In genomic region chr2:72751441-72751840, GRCm38 (mm10) we compare ENCODE assay signal across 16 mouse cellular contexts.
DNase-seq lines count a peak whose midpoint lies in the region; ATAC-seq and TF ChIP-seq lines count a peak whose summit lies in the region.
"Had no signal": no experiment of that assay in that cellular context is flagged by ENCODE, and none has a peak within 500 bp of the region (broad histone marks: within the 10 kb centered on the region; RNA-seq: fewer than 3 reads in every experiment).

No protein-coding gene starts in this region.

- no peaks in the 10 kb centered on the region for H3K36me3 ChIP-seq in kidney, adult 2 months (ENCODE audit: control insufficient read depth, insufficient read depth, low read length)
- no peaks in the 10 kb centered on the region for H3K36me3 ChIP-seq in kidney, embryonic 14.5 days (ENCODE audit: control insufficient read depth, insufficient read depth, low read length)
- no peaks in the 10 kb centered on the region for H3K36me3 ChIP-seq in heart, embryonic 16.5 days (ENCODE audit: control insufficient read depth, insufficient read depth)
- H3K36me3 ChIP-seq: hindbrain, embryonic 15.5 days; neural tube, embryonic 12.5 days had no signal

- DNase-seq in gastrocnemius, adult 2 months, result peak; percentile 44
- DNase-seq in gastrocnemius, postnatal 25 days, result no peak
- DNase-seq in kidney, adult 2 months, result peak; percentile 5
- peak; percentile 40 to 46 for DNase-seq in heart, adult 9 months (ENCODE audit: low spot score in 2 of 2)
- no peak for DNase-seq in cerebellum, adult 11-12 months
- DNase-seq in right cerebral cortex, postnatal 10 days (ENCODE audit: low spot score in 2 of 2), result no peak
- DNase-seq: cerebellum, adult 9-11 months; thymus, postnatal 14 days had no signal

- no peaks in the 10 kb centered on the region; the same call in 1 of the 2 replicates for H3K9me3 ChIP-seq in kidney, embryonic 14.5 days (ENCODE audit: control insufficient read depth, low read length)
- peaks cover 5% of the 10 kb centered on the region; the same call in 1 of the 2 replicates for H3K9me3 ChIP-seq in heart, embryonic 16.5 days (replicated peaks; ENCODE audit: control insufficient read depth, low read length)
- H3K9me3 ChIP-seq: hindbrain, embryonic 15.5 days; neural tube, embryonic 12.5 days had no signal

- intact Hi-C loops in gastrocnemius, adult 2 months (cut with DNase I), result no loop called here

- H3K27me3 ChIP-seq in kidney, adult 2 months (replicated peaks; ENCODE audit: control insufficient read depth, insufficient read depth, low read length), result no peaks in the 10 kb centered on the region
- H3K27me3 ChIP-seq in kidney, embryonic 14.5 days (ENCODE audit: control insufficient read depth, insufficient read depth, low read length), result no peaks in the 10 kb centered on the region
- H3K27me3 ChIP-seq in heart, embryonic 16.5 days (ENCODE audit: control insufficient read depth, insufficient read depth, low read length), result no peaks in the 10 kb centered on the region
- H3K27me3 ChIP-seq: CH12.LX; hindbrain, embryonic 15.5 days; neural tube, embryonic 12.5 days had no signal

- no peak overlapping the region for H3K4me2 ChIP-seq in kidney, embryonic 14.5 days (replicated peaks; ENCODE audit: low read depth, low read length)
- H3K4me2 ChIP-seq in heart, embryonic 16.5 days (ENCODE audit: low read depth, low read length), result no peak overlapping the region
- H3K4me2 ChIP-seq: hindbrain, embryonic 15.5 days; midbrain, embryonic 11.5 days; neural tube, embryonic 12.5 days had no signal

- no peak overlapping the region for H3K27ac ChIP-seq in gastrocnemius, adult 2 months
- no peak overlapping the region for H3K27ac ChIP-seq in kidney, adult 2 months (ENCODE audit: insufficient read depth, low read depth, low read length)
- H3K27ac ChIP-seq in kidney, embryonic 14.5 days (ENCODE audit: low read depth, low read length), result no peak overlapping the region
- peak overlapping the region; percentile 93 for H3K27ac ChIP-seq in heart, embryonic 16.5 days (ENCODE audit: low read length)
- H3K27ac ChIP-seq: hindbrain, embryonic 15.5 days; kidney, postnatal 0 days; neural tube, embryonic 12.5 days had no signal

- no peak for ATAC-seq in kidney, embryonic 14.5 days (ENCODE audit: low FRiP score, low TSS enrichment)
- ATAC-seq in heart, embryonic 16.5 days (replicated peaks; ENCODE audit: extremely low read depth, insufficient read depth, low FRiP score), result no peak
- ATAC-seq: forebrain, embryonic 16.5 days had no signal

- no peak for TF ChIP-seq POLR2A in kidney, adult 2 months (IDR thresholded peaks at IDR 0.05; ENCODE audit: low read depth, low read length)

- no peak for TF ChIP-seq CTCF in gastrocnemius, adult 2 months (IDR thresholded peaks at IDR 0.05)
- no peak for TF ChIP-seq CTCF in kidney, adult 2 months (conservative IDR thresholded peaks at IDR 0.05; ENCODE audit: insufficient read depth, insufficient read length, low read depth, low read length)

- H3K9ac ChIP-seq in kidney, embryonic 14.5 days (ENCODE audit: low read depth, low read length), result no peak overlapping the region
- no peak overlapping the region for H3K9ac ChIP-seq in heart, embryonic 16.5 days (ENCODE audit: low read length)
- H3K9ac ChIP-seq: hindbrain, embryonic 15.5 days; neural tube, embryonic 12.5 days had no signal

- no peaks in the 10 kb centered on the region for H3K4me1 ChIP-seq in kidney, adult 2 months (ENCODE audit: control insufficient read depth, insufficient read depth, low read length)
- H3K4me1 ChIP-seq in kidney, embryonic 14.5 days (ENCODE audit: control insufficient read depth, insufficient read depth, low read length), result no peaks in the 10 kb centered on the region
- H3K4me1 ChIP-seq in heart, embryonic 16.5 days (ENCODE audit: control insufficient read depth, insufficient read depth, low read length), result peaks cover 20% of the 10 kb centered on the region
- H3K4me1 ChIP-seq: neural tube, embryonic 12.5 days had no signal

- WGBS in kidney, adult 2 months, result 53% methylated on average over 1 of the region's 1 CpGs
- 76% methylated on average over 1 of the region's 1 CpGs for WGBS in kidney, embryonic 14.5 days
- 11% methylated on average over 1 of the region's 1 CpGs for WGBS in heart, embryonic 16.5 days

- H3K4me3 ChIP-seq in gastrocnemius, adult 2 months, result no peak overlapping the region
- H3K4me3 ChIP-seq in kidney, adult 2 months (ENCODE audit: insufficient read depth, low read depth, low read length), result no peak overlapping the region
- H3K4me3 ChIP-seq in kidney, embryonic 14.5 days (ENCODE audit: low read length), result no peak overlapping the region
- no peak overlapping the region for H3K4me3 ChIP-seq in heart, embryonic 16.5 days (ENCODE audit: low read length)
- H3K4me3 ChIP-seq: hindbrain, embryonic 15.5 days; neural tube, embryonic 12.5 days had no signal

Comparison
In these comparisons a context has a peak if more than half of its experiments do, and no peak if none do; other contexts are left out.
1. DNase-seq: peak in gastrocnemius, adult 2 months (single experiment), kidney, adult 2 months (single experiment) and heart, adult 9 months (2 of 2); none in gastrocnemius, postnatal 25 days (single experiment), cerebellum, adult 11-12 months (single experiment) and right cerebral cortex, postnatal 10 days (0 of 2).